Comparison of ENCODE assay signal across 27 mouse cellular contexts in genomic region chr12:15122586-15123212, GRCm38 (mm10).
DNase-seq lines count a peak whose midpoint lies in the region; ATAC-seq lines count a peak whose summit lies in the region.
"Had no signal": no experiment of that assay in that cellular context is flagged by ENCODE, and none has a peak within 500 bp of the region (broad histone marks: within the 10 kb centered on the region; RNA-seq: fewer than 3 reads in every experiment).

No protein-coding gene starts in this region.

- peak; percentile 67; the same call in 1 of the 2 replicates for ATAC-seq in forebrain, embryonic 13.5 days
- ATAC-seq in forebrain, embryonic 11.5 days (replicated peaks; ENCODE audit: low FRiP score): no peak
- peak; percentile 95 for ATAC-seq in frontal cortex, adult (ENCODE audit: low TSS enrichment)
- peak; percentile 90 for ATAC-seq in forebrain, embryonic 16.5 days
- ATAC-seq: activated CD4-positive, CD25-positive, alpha-beta regulatory T cell, adult 4 months; hindbrain, embryonic 16.5 days; intestine, embryonic 15.5 days had no signal

- no peaks in the 10 kb centered on the region for H3K4me1 ChIP-seq in forebrain, embryonic 13.5 days
- H3K4me1 ChIP-seq in forebrain, embryonic 11.5 days (replicated peaks; ENCODE audit: control insufficient read depth, insufficient read depth, low read length): no peaks in the 10 kb centered on the region
- no peaks in the 10 kb centered on the region for H3K4me1 ChIP-seq in forebrain, embryonic 16.5 days (replicated peaks; ENCODE audit: control insufficient read depth, insufficient read depth, low read length)
- H3K4me1 ChIP-seq: embryonic facial prominence, embryonic 10.5 days; embryonic facial prominence, embryonic 13.5 days; hindbrain, embryonic 10.5 days; hindbrain, embryonic 13.5 days; intestine, embryonic 15.5 days had no signal

- no peak for DNase-seq in forebrain, embryonic 11.5 days (ENCODE audit: low spot score)
- DNase-seq in frontal cortex, postnatal 10 days (ENCODE audit: low spot score in 2 of 2): no peak
- peak; percentile 51 for DNase-seq in brain, adult 2 months (ENCODE audit: low read depth, low spot score)
- DNase-seq in kidney, postnatal 14 days: no peak
- DNase-seq in heart, postnatal 10 days: no peak
- DNase-seq: adrenal gland, adult 8-10 months; adrenal gland, postnatal 25 days; cerebellum, adult 11-12 months; cerebellum, adult 8-10 months; cerebellum, postnatal 36 days; embryo, embryonic 11 days; gastrocnemius, postnatal 14 days; heart, adult 11 months; heart, postnatal 36 days; kidney, adult 11 months had no signal

- 83% methylated on average over 4 of the region's 4 CpGs for WGBS in forebrain, embryonic 13.5 days
- 85% methylated on average over 4 of the region's 4 CpGs for WGBS in forebrain, embryonic 11.5 days
- 63% methylated on average over 4 of the region's 4 CpGs for WGBS in forebrain, embryonic 16.5 days

- no peaks in the 10 kb centered on the region for H3K9me3 ChIP-seq in forebrain, embryonic 13.5 days (replicated peaks)
- H3K9me3 ChIP-seq in forebrain, embryonic 11.5 days (ENCODE audit: control insufficient read depth, low read length): no peaks in the 10 kb centered on the region
- H3K9me3 ChIP-seq in forebrain, embryonic 16.5 days (ENCODE audit: control insufficient read depth, low read length): no peaks in the 10 kb centered on the region
- H3K9me3 ChIP-seq: embryonic facial prominence, embryonic 10.5 days; embryonic facial prominence, embryonic 13.5 days; hindbrain, embryonic 10.5 days; hindbrain, embryonic 13.5 days; intestine, embryonic 15.5 days had no signal

- no peaks in the 10 kb centered on the region for H3K27me3 ChIP-seq in forebrain, embryonic 13.5 days
- no peaks in the 10 kb centered on the region for H3K27me3 ChIP-seq in forebrain, embryonic 11.5 days (ENCODE audit: control insufficient read depth, insufficient read depth, low read length)
- H3K27me3 ChIP-seq in forebrain, embryonic 16.5 days (replicated peaks; ENCODE audit: control insufficient read depth, insufficient read depth, low read length): no peaks in the 10 kb centered on the region
- H3K27me3 ChIP-seq: embryonic facial prominence, embryonic 13.5 days; hindbrain, embryonic 13.5 days; intestine, embryonic 15.5 days had no signal

- no peaks in the 10 kb centered on the region for H3K36me3 ChIP-seq in forebrain, embryonic 13.5 days (ENCODE audit: poor library complexity, severe bottlenecking)
- no peaks in the 10 kb centered on the region for H3K36me3 ChIP-seq in forebrain, embryonic 11.5 days (ENCODE audit: control insufficient read depth, insufficient read depth, low read length)
- H3K36me3 ChIP-seq in forebrain, embryonic 16.5 days (ENCODE audit: control insufficient read depth, insufficient read depth): no peaks in the 10 kb centered on the region
- H3K36me3 ChIP-seq: embryonic facial prominence, embryonic 10.5 days; embryonic facial prominence, embryonic 13.5 days; hindbrain, embryonic 10.5 days; hindbrain, embryonic 13.5 days; intestine, embryonic 15.5 days had no signal

- no peak overlapping the region for H3K27ac ChIP-seq in forebrain, embryonic 13.5 days
- H3K27ac ChIP-seq in forebrain, embryonic 11.5 days (ENCODE audit: low read depth, low read length): no peak overlapping the region
- no peak overlapping the region for H3K27ac ChIP-seq in forebrain, embryonic 16.5 days (ENCODE audit: low read length)
- H3K27ac ChIP-seq: embryonic facial prominence, embryonic 10.5 days; embryonic facial prominence, embryonic 13.5 days; hindbrain, embryonic 10.5 days; hindbrain, embryonic 13.5 days; intestine, embryonic 15.5 days had no signal

- no peak overlapping the region for H3K9ac ChIP-seq in forebrain, embryonic 13.5 days
- no peak overlapping the region for H3K9ac ChIP-seq in forebrain, embryonic 11.5 days (ENCODE audit: low read length)
- no peak overlapping the region for H3K9ac ChIP-seq in forebrain, embryonic 16.5 days (replicated peaks; ENCODE audit: low read depth, low read length)
- H3K9ac ChIP-seq: embryonic facial prominence, embryonic 13.5 days; hindbrain, embryonic 13.5 days; intestine, embryonic 15.5 days had no signal

- H3K4me3 ChIP-seq in forebrain, embryonic 13.5 days: no peak overlapping the region
- no peak overlapping the region for H3K4me3 ChIP-seq in forebrain, embryonic 11.5 days (ENCODE audit: low read depth, low read length)
- H3K4me3 ChIP-seq in forebrain, embryonic 16.5 days (replicated peaks; ENCODE audit: low read length): no peak overlapping the region
- H3K4me3 ChIP-seq: embryonic facial prominence, embryonic 10.5 days; embryonic facial prominence, embryonic 13.5 days; erythroblast, embryonic 14.5 days; hindbrain, embryonic 10.5 days; hindbrain, embryonic 13.5 days; intestine, embryonic 15.5 days had no signal

- intact Hi-C loops in heart, postnatal 10 days (cut with DNase I): no loop called here

- no peak overlapping the region for H3K4me2 ChIP-seq in forebrain, embryonic 13.5 days
- no peak overlapping the region for H3K4me2 ChIP-seq in forebrain, embryonic 11.5 days (ENCODE audit: low read depth, low read length, severe bottlenecking)
- H3K4me2 ChIP-seq in forebrain, embryonic 16.5 days (ENCODE audit: low read length): no peak overlapping the region
- H3K4me2 ChIP-seq: embryonic facial prominence, embryonic 13.5 days; heart, embryonic 11.5 days; hindbrain, embryonic 13.5 days; intestine, embryonic 15.5 days had no signal
